Mouse (Mus musculus): ENCODE measurements at regions not wholly inside any gene's neighbourhood (a gene's known extent, or its start where the extent isn't known, plus 50 kb on each side); places are given as distances from the start of the nearest gene placed in this dataset.
A peak's percentile ranks its signal among the peaks of the same experiment; 100 is the strongest.

GRCm38 (mm10) chr5:118376478-118376877 is 131.5 kb downstream of the 2410131K14Rik start:
- no peak for ATAC-seq (replicated peaks; ENCODE audit: low FRiP score, poor library complexity, severe bottlenecking)

GRCm38 (mm10) chr5:118377402-118377848 is 132.4 kb downstream of the 2410131K14Rik start:
- no peak for ATAC-seq (replicated peaks; ENCODE audit: low FRiP score, poor library complexity, severe bottlenecking)

- no peak for ATAC-seq (replicated peaks; ENCODE audit: low FRiP score, poor library complexity, severe bottlenecking)
These were observed 134.4 kb downstream of the 2410131K14Rik start for GRCm38 (mm10) chr5:118379245-118380051.

- no peak for ATAC-seq (replicated peaks; ENCODE audit: low FRiP score, poor library complexity, severe bottlenecking)
These were observed 135.0 kb downstream of the 2410131K14Rik start for GRCm38 (mm10) chr5:118380052-118380421.

- ATAC-seq (replicated peaks; ENCODE audit: low FRiP score, poor library complexity, severe bottlenecking) = 0 out of 2 replicates have a peak, but pooled peaks have one; percentile 48
These were observed 135.6 kb downstream of the 2410131K14Rik start for GRCm38 (mm10) chr5:118380422-118381293.

GRCm38 (mm10) chr5:118381294-118381675 is 136.3 kb downstream of the 2410131K14Rik start:
- ATAC-seq (replicated peaks; ENCODE audit: low FRiP score, poor library complexity, severe bottlenecking) = peak; percentile 51; the same call in 1 of the 2 replicates

GRCm38 (mm10) chr5:118386126-118386525 is 141.1 kb downstream of the 2410131K14Rik start:
- no peak for ATAC-seq (replicated peaks; ENCODE audit: low FRiP score, poor library complexity, severe bottlenecking)

GRCm38 (mm10) chr5:118388419-118388818 is 143.4 kb downstream of the 2410131K14Rik start:
- ATAC-seq (replicated peaks; ENCODE audit: low FRiP score, poor library complexity, severe bottlenecking) = no peak

- ATAC-seq (replicated peaks; ENCODE audit: low FRiP score, poor library complexity, severe bottlenecking) = no peak
These were observed 145.8 kb downstream of the 2410131K14Rik start for GRCm38 (mm10) chr5:118390691-118391373.

GRCm38 (mm10) chr5:118392932-118393487 is 148.0 kb downstream of the 2410131K14Rik start:
- no peak for ATAC-seq (replicated peaks; ENCODE audit: low FRiP score, poor library complexity, severe bottlenecking)

- peak; percentile 29; the same call in 1 of the 2 replicates for ATAC-seq (replicated peaks; ENCODE audit: low FRiP score, poor library complexity, severe bottlenecking)
These were observed 149.0 kb downstream of the 2410131K14Rik start for GRCm38 (mm10) chr5:118394051-118394450.

- ATAC-seq (replicated peaks; ENCODE audit: low FRiP score, poor library complexity, severe bottlenecking) = no peak
These were observed 151.1 kb downstream of the 2410131K14Rik start for GRCm38 (mm10) chr5:118396004-118396725.

GRCm38 (mm10) chr5:118400926-118401325 is 155.9 kb downstream of the 2410131K14Rik start:
- no peak for ATAC-seq (replicated peaks; ENCODE audit: low FRiP score, poor library complexity, severe bottlenecking)

- no peak for ATAC-seq (replicated peaks; ENCODE audit: low FRiP score, poor library complexity, severe bottlenecking)
These were observed 156.1 kb upstream of the Med13l start for GRCm38 (mm10) chr5:118404398-118404797.

GRCm38 (mm10) chr5:118405421-118405820 is 155.1 kb upstream of the Med13l start:
- ATAC-seq (replicated peaks; ENCODE audit: low FRiP score, poor library complexity, severe bottlenecking) = no peak

- ATAC-seq (replicated peaks; ENCODE audit: low FRiP score, poor library complexity, severe bottlenecking) = no peak
These were observed 153.0 kb upstream of the Med13l start for GRCm38 (mm10) chr5:118407451-118407850.

GRCm38 (mm10) chr5:118407973-118408372 is 152.5 kb upstream of the Med13l start:
- ATAC-seq (replicated peaks; ENCODE audit: low FRiP score, poor library complexity, severe bottlenecking) = no peak

GRCm38 (mm10) chr5:118408826-118409225 is 151.7 kb upstream of the Med13l start:
- ATAC-seq (replicated peaks; ENCODE audit: low FRiP score, poor library complexity, severe bottlenecking) = no peak
